Comparison of ENCODE assay signal across 8 mouse cellular contexts in genomic region chr17:56507161-56508068, GRCm38 (mm10). TPM values are rescaled to one million over a fixed set of nuclear protein-coding genes. Genes with fewer than 3 reads are reported as not detected.
A peak's percentile ranks its signal among the peaks of the same experiment; 100 is the strongest.
DNase-seq lines count a peak whose midpoint lies in the region; ATAC-seq and TF ChIP-seq lines count a peak whose summit lies in the region.

No protein-coding gene starts in this region.

- H3K27me3 ChIP-seq in forebrain, embryonic 15.5 days: no peaks in the 10 kb centered on the region

- H3K4me2 ChIP-seq in forebrain, embryonic 15.5 days (replicated peaks): peak overlapping the region; percentile 90

- H3K4me3 ChIP-seq in ES-E14 (ENCODE audit: insufficient read depth in 1 of 2, low read depth in 1 of 2, low read length in 2 of 2, poor library complexity in 1 of 2, severe bottlenecking in 1 of 2): peak overlapping the region; percentile 65 to 75
- H3K4me3 ChIP-seq in forebrain, embryonic 15.5 days: peak overlapping the region; percentile 53
- peak overlapping the region; percentile 74 for H3K4me3 ChIP-seq in lung, adult 2 months (replicated peaks; ENCODE audit: extremely low read depth, low read depth, low read length)

- peak; percentile 83 for DNase-seq in ES-E14 (ENCODE audit: low read depth, low spot score)
- peak; percentile 99 for DNase-seq in cerebellum, adult 11-12 months
- DNase-seq in heart, postnatal 25 days (ENCODE audit: low spot score): peak; percentile 93
- peak; percentile 93 to 98 for DNase-seq in layer of hippocampus, adult 18-20 months (ENCODE audit: low spot score in 2 of 2)
- DNase-seq in lung, adult 2 months: peak; percentile 90
- peak; percentile 93 to 96 for DNase-seq in thymus, adult 18-20 months

- intact Hi-C loops in heart, postnatal 25 days (cut with DNase I): no loop called here

- TF ChIP-seq CTCF in lung, adult 2 months (IDR thresholded peaks at IDR 0.05; ENCODE audit: insufficient read depth, low read length): no peak

- no peak overlapping the region for H3K27ac ChIP-seq in ES-E14 (ENCODE audit: insufficient read depth, low read depth, low read length, poor library complexity, severe bottlenecking)
- H3K27ac ChIP-seq in forebrain, embryonic 15.5 days (replicated peaks): peak overlapping the region; percentile 96

- peaks cover 3 to 12% of the 10 kb centered on the region in 2 experiments; a peak in 3 of 4 replicates for H3K4me1 ChIP-seq in ES-E14 (ENCODE audit: control insufficient read depth in 2 of 2, insufficient read depth in 2 of 2, low read length in 2 of 2, poor library complexity in 1 of 2)
- H3K4me1 ChIP-seq in forebrain, embryonic 15.5 days: peaks cover 71% of the 10 kb centered on the region
- no peaks in the 10 kb centered on the region for H3K4me1 ChIP-seq in lung, adult 2 months (ENCODE audit: control insufficient read depth, insufficient read depth, low read length)

- under 1% methylated on average over 42 of the region's 42 CpGs for WGBS in forebrain, embryonic 15.5 days
- under 1% methylated on average over 42 of the region's 42 CpGs for WGBS in lung, adult 2 months

- TF ChIP-seq POLR2A in lung, adult 2 months (IDR thresholded peaks at IDR 0.05; ENCODE audit: borderline replicate concordance, extremely low read depth, low read depth, low read length): peak; percentile 22; the same call in 1 of the 2 replicates

- in situ Hi-C loops in ES-E14 (cut with MboI; ENCODE audit: low sequenced_read_pairs in 2 of 2, unreplicated experiment in 2 of 2): no loop called here

- H3K9ac ChIP-seq in ES-E14 (ENCODE audit: insufficient read depth, low read depth, low read length, poor library complexity, severe bottlenecking): peak overlapping the region; percentile 49
- peak overlapping the region; percentile 89 for H3K9ac ChIP-seq in forebrain, embryonic 15.5 days (replicated peaks)

- no peaks in the 10 kb centered on the region for H3K9me3 ChIP-seq in ES-E14 (ENCODE audit: control insufficient read depth, insufficient read depth, low read depth, low read length)
- H3K9me3 ChIP-seq in forebrain, embryonic 15.5 days: no peaks in the 10 kb centered on the region

- H3K36me3 ChIP-seq in ES-E14 (ENCODE audit: control insufficient read depth, insufficient read depth, low read length, poor library complexity, severe bottlenecking): no peaks in the 10 kb centered on the region
- H3K36me3 ChIP-seq in forebrain, embryonic 15.5 days: no peaks in the 10 kb centered on the region

- peak; percentile 91 for ATAC-seq in forebrain, embryonic 15.5 days (replicated peaks)
- ATAC-seq in neutrophil, adult 5-6 weeks (ENCODE audit: extremely low read depth, insufficient number of reproducible peaks, low FRiP score, poor library complexity, severe bottlenecking): peak; percentile 87

TF ChIP-seq in ES-E14, 5 proteins besides CTCF, POLR2A, EP300 and RAD21:
- TF ChIP-seq CHD2 (IDR thresholded peaks at IDR 0.05; ENCODE audit: low read depth, low read length): peak; percentile 51; the same call in 1 of the 2 replicates
- 0 out of 2 replicates have a peak, but pooled peaks have one; percentile 24 for TF ChIP-seq HCFC1 (IDR thresholded peaks at IDR 0.05; ENCODE audit: borderline replicate concordance, insufficient read depth, low read length)
- TF ChIP-seq ZC3H11A (IDR thresholded peaks at IDR 0.05; ENCODE audit: borderline replicate concordance, low read depth, low read length): no peak

RNA-seq across cellular contexts. Expression of gene Znrf4, which starts 4.8 kb away (rescaled TPM):
- total RNA-seq in ES-E14 (2012; rRNA removed): not detected in 2 replicates
- 0.14 and 0.36 TPM in 2 replicates for polyA plus RNA-seq in forebrain, embryonic 15.5 days (2015; fragmentation: Nextera tagmentation; extraction: Ambion mirVana)
- total RNA-seq in heart, postnatal 25 days (2021): not detected
- not detected for total RNA-seq in layer of hippocampus, adult 18-20 months (2021)
- 0.17 and 0.22 TPM in 2 replicates for polyA plus RNA-seq in lung, adult 2 months (2012; rRNA removed)
- total RNA-seq in neutrophil, adult 5-6 weeks (2017): not detected in 2 replicates

RNA-seq across cellular contexts. Expression of gene Ptprs, which starts 31.1 kb away (rescaled TPM):
- total RNA-seq in ES-E14 (2012; rRNA removed): 128 and 197 TPM in 2 replicates
- 375 and 409 TPM in 2 replicates for polyA plus RNA-seq in forebrain, embryonic 15.5 days (2015; fragmentation: Nextera tagmentation; extraction: Ambion mirVana)
- 10 to 100 TPM; 42.2 to 52.2 TPM for total RNA-seq in heart, postnatal 25 days (2021)
- total RNA-seq in layer of hippocampus, adult 18-20 months (2021): 100 to 1,000 TPM; 608 to 624 TPM
- 128 and 171 TPM in 2 replicates for polyA plus RNA-seq in lung, adult 2 months (2012; rRNA removed)
- 6.4 and 6.8 TPM in 2 replicates for total RNA-seq in neutrophil, adult 5-6 weeks (2017)

RNA-seq across cellular contexts. Expression of gene Gm20219, which starts 46.8 kb away (rescaled TPM):
- total RNA-seq in ES-E14 (2012; rRNA removed): 1.5 and 2.6 TPM in 2 replicates
- polyA plus RNA-seq in forebrain, embryonic 15.5 days (2015; fragmentation: Nextera tagmentation; extraction: Ambion mirVana): 1.5 TPM in 2 replicates
- under 1 TPM; 0.26 to 0.28 TPM for total RNA-seq in heart, postnatal 25 days (2021)
- 1 to 10 TPM; 2.6 to 4.0 TPM for total RNA-seq in layer of hippocampus, adult 18-20 months (2021)
- polyA plus RNA-seq in lung, adult 2 months (2012; rRNA removed): 10.2 and 16.7 TPM in 2 replicates
- total RNA-seq in neutrophil, adult 5-6 weeks (2017): 2.2 and 3.3 TPM in 2 replicates
